Mouse (Mus musculus) cerebellum, adult 9-10 months (tissue): ENCODE results near the gene Lig3.
"Not testable (repeated sequence)": the region's sequence is repeated elsewhere in the genome, so short reads cannot be mapped to it uniquely, and the experiment has no call there.

Experiments
- DNase-seq: peaks from one replicate; pipeline ENCODE4 v3.0.0; 2022

The Lig3 gene

DNA sequence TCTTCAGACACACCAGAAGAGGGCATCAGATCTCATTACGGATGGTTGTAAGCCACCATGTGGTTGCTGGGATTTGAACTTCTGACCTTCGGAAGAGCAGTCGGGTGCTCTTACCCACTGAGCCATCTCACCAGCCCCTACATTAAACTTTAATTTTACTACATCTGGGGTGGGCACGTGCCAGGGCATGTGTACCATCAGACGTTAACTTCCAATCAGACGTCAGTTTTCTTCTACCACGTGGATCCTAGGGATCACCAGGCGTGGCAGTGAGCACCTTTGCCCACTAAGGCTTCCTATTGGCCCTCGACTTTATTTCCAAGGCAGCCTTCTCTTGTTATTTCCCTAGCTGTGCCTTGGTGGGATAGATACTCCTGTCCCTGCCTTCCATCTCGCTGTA lies 51.5 kb downstream of the Lig3 start:
- DNase-seq, result not testable (repeated sequence)

- DNase-seq, result no peak
Observed at GRCm38 (mm10) chr11:82833929-82834328, 53.0 kb downstream of the Lig3 start.

DNA sequence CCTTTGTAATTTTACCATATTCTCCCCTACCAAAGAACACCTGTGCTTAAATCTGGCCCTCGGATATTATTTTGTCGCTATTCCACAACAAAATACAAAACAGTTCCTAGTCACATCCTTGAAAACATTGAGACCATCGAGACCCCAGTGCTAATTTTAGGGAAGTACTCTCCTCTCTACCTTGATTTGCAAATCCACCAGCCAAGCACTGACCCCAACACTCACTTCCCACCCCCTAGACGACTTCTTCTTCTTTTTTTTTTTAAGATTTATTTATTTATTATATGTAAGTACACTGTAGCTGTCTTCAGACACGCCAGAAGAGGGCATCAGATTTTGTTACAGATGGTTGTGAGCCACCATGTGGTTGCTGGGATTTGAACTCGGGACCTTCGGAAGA lies 53.5 kb downstream of the Lig3 start:
- not testable (repeated sequence) for DNase-seq

DNA sequence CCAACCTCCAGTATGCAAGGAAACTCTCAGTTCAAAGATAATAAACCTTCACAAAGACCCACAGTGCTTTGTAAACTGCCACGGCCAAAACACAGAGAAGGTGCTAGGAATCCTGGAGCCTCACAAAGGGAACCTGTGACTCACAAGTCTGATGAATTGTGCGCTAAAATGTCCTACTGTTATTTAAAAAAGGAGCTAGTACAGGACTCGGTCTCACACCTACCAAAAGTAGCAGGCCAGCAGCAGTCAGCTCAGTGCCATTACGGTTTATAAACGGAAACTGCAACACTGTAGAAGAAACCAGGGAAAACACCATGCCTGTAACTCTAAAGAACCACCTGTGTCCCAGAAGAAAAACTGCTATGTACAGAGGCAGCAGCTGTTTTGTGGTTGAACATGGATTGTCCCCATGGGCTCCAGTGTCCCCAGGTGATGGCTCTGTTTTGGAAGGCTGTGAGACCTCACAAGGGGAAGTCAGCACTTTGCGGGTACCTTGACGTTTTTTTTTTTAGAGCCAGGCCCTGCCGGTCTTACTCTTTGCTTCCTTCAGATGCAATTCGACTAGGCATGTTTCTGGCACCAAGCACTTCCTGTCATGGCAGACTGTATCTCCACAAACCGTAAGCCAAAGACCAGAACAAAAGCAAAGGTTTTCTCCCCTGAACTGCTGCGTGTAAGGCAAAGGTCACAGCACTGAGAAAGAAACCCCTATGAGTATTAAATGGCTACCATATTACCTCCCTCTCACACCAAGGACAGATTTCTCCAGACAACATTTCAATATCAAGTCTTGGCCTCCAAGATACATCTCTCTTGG lies 54.9 kb downstream of the Lig3 start:
- no peak for DNase-seq

DNA sequence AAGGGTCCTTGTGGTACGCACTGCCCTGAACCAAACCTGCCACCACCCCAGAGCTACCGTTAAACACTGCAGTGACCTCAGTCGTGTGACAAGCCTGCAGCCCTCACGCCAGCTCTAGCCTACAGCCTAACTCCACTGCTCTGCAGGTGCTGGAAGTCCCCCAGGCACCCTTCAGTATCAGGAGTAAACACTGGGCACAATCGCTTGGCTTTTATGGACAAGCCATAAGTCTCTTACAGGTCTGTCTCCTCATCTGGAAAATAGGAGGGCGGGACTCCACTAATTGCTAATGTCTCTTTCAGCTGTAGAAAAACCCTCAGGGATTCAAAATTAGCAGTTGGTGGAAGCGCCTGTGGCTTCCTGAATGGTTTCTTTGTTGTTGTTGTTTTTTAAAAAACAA lies 56.3 kb downstream of the Lig3 start:
- DNase-seq, result no peak

- DNase-seq, result no peak
Observed at GRCm38 (mm10) chr11:82837848-82838247, 56.9 kb downstream of the Lig3 start.

GRCm38 (mm10) chr11:82838511-82838910 lies 57.6 kb downstream of the Lig3 start:
- no peak for DNase-seq

DNA sequence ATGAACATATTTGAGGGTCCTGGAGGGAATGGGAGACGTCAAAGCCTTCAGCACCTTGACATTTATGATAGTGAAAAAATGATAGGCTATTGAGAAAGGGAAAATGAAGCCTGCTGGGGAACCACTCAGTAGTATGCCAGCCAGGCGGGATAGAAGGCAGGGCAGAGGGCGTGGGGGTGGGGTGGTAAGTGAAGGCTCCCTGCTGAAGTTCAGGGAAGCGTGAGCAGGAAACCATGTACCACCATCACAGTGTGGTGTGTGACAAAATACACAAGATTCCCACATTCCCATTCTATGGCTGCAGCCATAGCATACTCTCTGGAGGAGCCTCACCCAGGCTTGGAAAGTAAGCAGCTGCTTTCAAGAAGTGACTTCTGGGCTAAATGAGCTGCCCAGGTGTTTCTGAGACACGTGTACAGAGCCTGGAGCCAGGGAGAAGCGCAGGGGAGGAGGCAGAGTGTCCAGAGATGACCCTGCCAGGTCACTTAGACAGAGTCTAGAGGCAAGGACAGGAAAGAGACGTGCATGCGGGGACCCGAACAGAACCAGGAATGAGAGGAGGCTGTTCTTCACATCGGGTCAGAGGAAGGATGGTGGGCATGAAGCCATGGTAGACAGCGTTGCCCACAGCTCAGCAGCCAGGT lies 64.0 kb downstream of the Lig3 start:
- DNase-seq, result no peak

GRCm38 (mm10) chr11:82845415-82846078 lies 64.6 kb downstream of the Lig3 start:
- DNase-seq, result peak; percentile 26

GRCm38 (mm10) chr11:82846079-82846436 lies 65.2 kb downstream of the Lig3 start:
- DNase-seq, result no peak

- no peak for DNase-seq
Observed at GRCm38 (mm10) chr11:82846938-82847337, 66.0 kb downstream of the Lig3 start.

DNA sequence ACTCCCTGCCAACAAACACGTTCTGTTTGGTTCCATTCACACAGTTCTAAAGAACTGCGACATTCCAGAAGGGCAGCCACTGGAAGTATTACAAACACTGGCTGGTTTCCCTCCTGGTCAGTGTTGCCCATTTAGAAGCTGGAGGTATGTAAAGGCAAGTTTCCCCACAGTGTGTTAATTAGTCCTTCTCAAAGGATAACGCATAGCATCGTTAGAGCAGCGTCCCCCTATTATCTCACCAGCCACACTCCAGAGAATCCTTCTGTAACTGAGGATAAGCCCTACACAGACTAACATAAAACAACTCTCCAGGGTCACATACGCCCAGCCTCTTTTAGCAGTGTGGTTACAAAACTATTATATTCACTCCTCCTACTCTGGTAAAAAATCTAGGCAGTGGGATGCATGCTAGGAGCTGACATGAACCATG lies 66.7 kb downstream of the Lig3 start:
- no peak for DNase-seq

DNA sequence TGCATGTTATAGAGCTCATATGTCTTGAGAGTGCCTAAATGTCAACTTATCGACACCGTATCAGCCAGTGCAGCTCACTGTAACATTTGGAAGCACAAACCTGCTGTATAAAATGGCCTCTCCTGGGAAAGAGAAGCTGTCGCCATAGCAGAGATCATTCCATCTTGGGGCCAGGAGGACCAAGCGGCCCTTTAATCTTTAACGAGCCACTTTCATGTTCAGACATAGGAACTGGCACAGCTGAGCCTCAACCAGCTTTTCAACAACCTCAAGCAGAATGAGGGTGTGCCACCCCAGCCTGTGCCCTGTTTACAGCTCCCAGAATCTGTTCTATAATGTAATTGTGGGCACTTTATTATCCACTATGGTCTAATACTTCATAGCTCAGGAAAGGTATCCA lies 69.4 kb downstream of the Lig3 start:
- DNase-seq, result no peak

GRCm38 (mm10) chr11:82852115-82852514 lies 71.2 kb downstream of the Lig3 start:
- no peak for DNase-seq

GRCm38 (mm10) chr11:82852540-82852939 lies 71.6 kb downstream of the Lig3 start:
- DNase-seq, result no peak

DNA sequence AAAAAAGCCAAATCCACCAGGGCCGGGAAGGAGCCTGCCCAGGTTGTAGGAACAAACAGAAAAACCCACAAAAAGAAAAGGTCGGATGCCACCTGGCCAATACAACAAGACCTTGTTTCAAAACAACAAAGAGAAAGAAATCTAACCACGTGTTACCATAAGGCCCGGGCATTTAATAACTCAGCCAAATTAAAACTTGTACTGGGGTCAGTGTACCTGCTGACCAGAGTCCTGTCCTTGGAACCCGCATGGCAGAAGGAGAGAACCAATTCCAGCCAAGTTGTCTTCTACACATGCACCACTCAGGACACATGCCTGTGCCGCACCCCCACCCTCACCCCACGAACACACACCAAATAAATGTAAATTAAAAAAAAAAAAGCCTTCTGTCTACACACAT lies 72.0 kb downstream of the Lig3 start:
- no peak for DNase-seq
